Mouse (Mus musculus) midbrain, embryonic 11.5 days (tissue): Measurements from ENCODE around the gene Lenep. TPM values are rescaled to one million over a fixed set of nuclear protein-coding genes. Genes with fewer than 3 reads are reported as not detected.
A peak's percentile ranks its signal among the peaks of the same experiment; 100 is the strongest.

Experiments
- ATAC-seq: fragments of 200-750 bp; cut with Nextera tagmentation; 2 replicates; pipeline ENCODE4 v1.8.0; 2017; ENCODE audit warnings: moderate TSS enrichment, moderate library complexity; ENCODE audit not compliant: low FRiP score
- DNase-seq: peaks from one replicate; pipeline ENCODE4 v3.0.0; 2015; ENCODE audit warnings: low spot score; ENCODE audit errors: missing footprints
- H3K27ac ChIP-seq: fragments of 300-500 bp; sonication (generic); 2 replicates; pipeline ENCODE4 v1.5.1; 2014; ENCODE audit warnings: low read depth, low read length
- H3K27me3 ChIP-seq: fragments of 300-500 bp; sonication (generic); 2 replicates; pipeline ENCODE4 v1.6.1; 2014; ENCODE audit warnings: mild to moderate bottlenecking, low read length, moderate library complexity, mixed read lengths; ENCODE audit not compliant: control insufficient read depth, insufficient read depth
- H3K36me3 ChIP-seq: fragments of 300-500 bp; sonication (generic); 2 replicates; pipeline ENCODE4 v1.6.1; 2014; ENCODE audit warnings: mild to moderate bottlenecking, low read length, moderate library complexity, mixed read lengths; ENCODE audit not compliant: control insufficient read depth, insufficient read depth
- H3K4me1 ChIP-seq: fragments of 300-500 bp; sonication (generic); 2 replicates; pipeline ENCODE4 v1.6.1; 2014; ENCODE audit warnings: low read length; ENCODE audit not compliant: control insufficient read depth, insufficient read depth
- H3K4me2 ChIP-seq: fragments of 300-500 bp; sonication (generic); 2 replicates; pipeline ENCODE4 v1.6.1; 2014; ENCODE audit warnings: mild to moderate bottlenecking, moderate library complexity
- H3K4me3 ChIP-seq: fragments of 300-500 bp; sonication (generic); 2 replicates; pipeline ENCODE4 v1.5.1; 2014; ENCODE audit warnings: low read depth, low read length
- H3K9ac ChIP-seq: fragments of 300-500 bp; sonication (generic); 2 replicates; pipeline ENCODE4 v1.6.1; 2014; ENCODE audit warnings: low read length
- H3K9me3 ChIP-seq: fragments of 300-500 bp; sonication (generic); 2 replicates; pipeline ENCODE4 v1.6.1; 2016; ENCODE audit warnings: low read length; ENCODE audit not compliant: control insufficient read depth
- WGBS: fragments of 180-500 bp; shearing (Covaris S2); extraction: QIAGEN DNeasy Blood & Tissue Kit; methylation state at CpG from one replicate; pipeline ENCODE4 v1.1.7; 2014; 5-methylcytosine and 5-hydroxymethylcytosine counted together
- polyA plus RNA-seq: library from polyadenylated mRNA; unstranded; fragments of >200 nt; fragmentation: Nextera tagmentation; extraction: Ambion mirVana; gene quantifications from 2 replicates; pipeline ENCODE4 v1.2.1, GENCODE M21; 2014

The Lenep gene
- polyA plus RNA-seq, 1 experiment from 2014 or later: not detected

GRCm38 (mm10) chr3:89417131-89417530, 14.5 kb upstream of the Lenep start:
- H3K9me3 ChIP-seq: no peaks in the 10 kb centered on the region
- ATAC-seq (no peak), DNase-seq (no peak)
- no peaks in the 10 kb centered on the region for H3K27me3 ChIP-seq
- WGBS: 37% methylated on average over 2 of the region's 2 CpGs
- H3K4me1 ChIP-seq: peaks cover 32% of the 10 kb centered on the region
- H3K9ac ChIP-seq: peak overlapping the region; percentile 76
- H3K4me3 ChIP-seq: peak overlapping the region; percentile 64
- peaks cover 16% of the 10 kb centered on the region; the same call in 1 of the 2 replicates for H3K36me3 ChIP-seq
- no peak overlapping the region for H3K27ac ChIP-seq
- H3K4me2 ChIP-seq: peak overlapping the region; percentile 83

DNA sequence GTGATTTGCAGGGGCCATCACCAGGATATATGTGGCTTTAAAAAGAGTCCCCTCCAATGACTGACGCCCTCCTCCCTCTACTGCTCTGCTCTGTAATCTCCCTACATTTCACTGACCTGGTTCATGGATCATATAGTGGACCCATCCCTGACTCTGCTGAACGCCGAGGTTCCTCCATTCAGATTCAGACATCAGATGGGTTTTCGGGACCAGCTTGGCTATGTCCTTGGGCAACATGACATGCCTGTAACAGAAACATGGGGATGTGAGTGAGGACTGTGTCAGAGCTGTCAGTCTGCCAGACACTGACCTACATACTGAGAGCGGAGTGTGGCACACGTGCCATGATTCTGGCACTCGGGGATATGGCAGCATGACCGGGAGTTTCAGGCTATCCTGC, 13.6 kb upstream of the Lenep start:
- Histone ChIP-seq H3K4me1 (peaks cover 24% of the 10 kb centered on the region), H3K9ac (no peak overlapping the region), H3K9me3 (no peaks in the 10 kb centered on the region), H3K27ac (no peak overlapping the region), H3K36me3 (peaks cover 16% of the 10 kb centered on the region; the same call in 1 of the 2 replicates), H3K4me2 (no peak overlapping the region), H3K27me3 (no peaks in the 10 kb centered on the region), H3K4me3 (no peak overlapping the region)
- WGBS: 95% methylated on average over 8 of the region's 8 CpGs
- peak; percentile 31 for DNase-seq
- no peak for ATAC-seq

GRCm38 (mm10) chr3:89411490-89412393, 9.1 kb upstream of the Lenep start, which contains the start of gene Flad1:
Gene Flad1, minus strand, starts transcription at chr3:89411870.
- 7% methylated on average over 28 of the region's 28 CpGs for WGBS
- peaks cover 16% of the 10 kb centered on the region; the same call in 1 of the 2 replicates for H3K36me3 ChIP-seq
- H3K9me3 ChIP-seq: no peaks in the 10 kb centered on the region
- H3K4me1 ChIP-seq: peaks cover 9% of the 10 kb centered on the region
- H3K9ac ChIP-seq: peak within 1 kb of the TSS; percentile 47
- peak within 1 kb of the TSS; percentile 50 for H3K4me3 ChIP-seq
- peak within 1 kb of the TSS; percentile 73 for H3K4me2 ChIP-seq
- H3K27me3 ChIP-seq: no peaks in the 10 kb centered on the region
- no peak within 1 kb of the TSS for H3K27ac ChIP-seq
- ATAC-seq (peak; percentile 99), DNase-seq (peak; percentile 100)

- H3K4me3 ChIP-seq: peak overlapping the region; percentile 50
- no peak for DNase-seq
- WGBS: 81% methylated on average over 10 of the region's 10 CpGs
- H3K27ac ChIP-seq: no peak overlapping the region
- peak overlapping the region; percentile 73 for H3K4me2 ChIP-seq
- H3K9ac ChIP-seq: peak overlapping the region; percentile 47
- no peak for ATAC-seq
- H3K36me3 ChIP-seq: peaks cover 12% of the 10 kb centered on the region; the same call in 1 of the 2 replicates
- peaks cover 7% of the 10 kb centered on the region for H3K4me1 ChIP-seq
- no peaks in the 10 kb centered on the region for H3K27me3 ChIP-seq
- no peaks in the 10 kb centered on the region for H3K9me3 ChIP-seq
These were observed 8.3 kb upstream of the Lenep start for GRCm38 (mm10) chr3:89410864-89411263.

- DNase-seq: no peak
- H3K27ac ChIP-seq: no peak overlapping the region
- H3K36me3 ChIP-seq: peaks cover 8% of the 10 kb centered on the region; the same call in 1 of the 2 replicates
- no peak overlapping the region for H3K9ac ChIP-seq
- ATAC-seq: no peak
- H3K4me2 ChIP-seq: no peak overlapping the region
- 95% methylated on average over 3 of the region's 3 CpGs for WGBS
- H3K4me1 ChIP-seq: peaks cover 7% of the 10 kb centered on the region
- no peaks in the 10 kb centered on the region for H3K9me3 ChIP-seq
- H3K4me3 ChIP-seq: no peak overlapping the region
- no peaks in the 10 kb centered on the region for H3K27me3 ChIP-seq
These were observed 7.1 kb upstream of the Lenep start for GRCm38 (mm10) chr3:89409701-89410100.

DNA sequence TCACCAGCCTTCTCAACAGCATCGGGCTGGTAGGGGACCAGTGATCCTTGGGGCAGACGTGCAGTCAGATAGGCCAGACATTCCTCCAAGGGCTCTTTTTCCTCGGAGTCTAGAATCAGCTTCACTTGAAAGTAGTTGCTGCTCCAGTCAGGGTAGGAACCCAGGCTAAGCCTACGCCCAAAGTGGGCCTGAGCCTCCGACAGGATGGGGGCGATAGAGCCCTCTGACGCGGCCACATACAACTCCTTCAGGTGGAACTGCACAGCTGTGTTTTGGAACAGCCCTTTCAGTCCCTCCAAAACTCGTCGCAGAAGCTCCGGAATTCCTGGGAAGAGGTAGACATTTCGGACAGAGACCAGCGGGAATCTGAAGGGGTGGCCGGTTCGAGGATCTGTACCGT, 5.9 kb upstream of the Lenep start:
- no peak overlapping the region for H3K27ac ChIP-seq
- H3K36me3 ChIP-seq: peaks cover 3% of the 10 kb centered on the region; the same call in 1 of the 2 replicates
- no peak for DNase-seq
- no peak overlapping the region for H3K9ac ChIP-seq
- no peaks in the 10 kb centered on the region for H3K9me3 ChIP-seq
- 59% methylated on average over 16 of the region's 16 CpGs for WGBS
- ATAC-seq: no peak
- peaks cover 7% of the 10 kb centered on the region for H3K4me1 ChIP-seq
- H3K4me2 ChIP-seq: no peak overlapping the region
- no peaks in the 10 kb centered on the region for H3K27me3 ChIP-seq
- no peak overlapping the region for H3K4me3 ChIP-seq

- Histone ChIP-seq H3K9me3 (no peaks in the 10 kb centered on the region), H3K4me1 (peaks cover 5% of the 10 kb centered on the region), H3K36me3 (peaks cover 3% of the 10 kb centered on the region; the same call in 1 of the 2 replicates), H3K4me3 (no peak overlapping the region), H3K27ac (no peak overlapping the region), H3K27me3 (no peaks in the 10 kb centered on the region), H3K9ac (no peak overlapping the region), H3K4me2 (no peak overlapping the region)
- ATAC-seq: no peak
- DNase-seq: no peak
- WGBS: 89% methylated on average over 6 of the region's 6 CpGs
These were observed 4.3 kb upstream of the Lenep start for GRCm38 (mm10) chr3:89406887-89407286.

- Histone ChIP-seq H3K4me3 (no peak overlapping the region), H3K27me3 (no peaks in the 10 kb centered on the region), H3K9me3 (no peaks in the 10 kb centered on the region), H3K27ac (no peak overlapping the region), H3K4me2 (no peak overlapping the region), H3K4me1 (no peaks in the 10 kb centered on the region), H3K36me3 (peaks cover 3% of the 10 kb centered on the region; the same call in 1 of the 2 replicates), H3K9ac (no peak overlapping the region)
- 89% methylated on average over 7 of the region's 7 CpGs for WGBS
- DNase-seq (peak; percentile 61), ATAC-seq (no peak)
These were observed 1.3 kb downstream of the Lenep start for GRCm38 (mm10) chr3:89401329-89401728.

- no peak overlapping the region for H3K27ac ChIP-seq
- peak overlapping the region; percentile 42; the same call in 1 of the 2 replicates for H3K4me3 ChIP-seq
- DNase-seq (no peak), ATAC-seq (no peak)
- H3K9me3 ChIP-seq: no peaks in the 10 kb centered on the region
- peak overlapping the region; percentile 84 for H3K4me2 ChIP-seq
- H3K27me3 ChIP-seq: peaks cover 10% of the 10 kb centered on the region
- peaks cover 33% of the 10 kb centered on the region for H3K4me1 ChIP-seq
- H3K9ac ChIP-seq: peak overlapping the region; percentile 50; the same call in 1 of the 2 replicates
- no peaks in the 10 kb centered on the region for H3K36me3 ChIP-seq
- WGBS: 3% methylated on average over 4 of the region's 4 CpGs
These were observed 6.0 kb downstream of the Lenep start for GRCm38 (mm10) chr3:89396654-89397005.
